Mouse (Mus musculus) heart, embryonic 15.5 days (tissue): ENCODE measurements at regions not wholly inside any gene's neighbourhood (a gene's known extent, or its start where the extent isn't known, plus 50 kb on each side); places are given as distances from the start of the nearest gene placed in this dataset.

Source experiments
- ATAC-seq: fragments of 200-750 bp; cut with Nextera tagmentation; replicated peaks from 2 replicates; pipeline ENCODE4 v1.8.0; 2017; ENCODE audit warnings: low read depth, moderate TSS enrichment; ENCODE audit not compliant: insufficient number of reproducible peaks, insufficient read depth, low FRiP score
- H3K27ac ChIP-seq: fragments of 300-500 bp; sonication (generic); 2 replicates; pipeline ENCODE4 v1.5.1; 2015; ENCODE audit warnings: mild to moderate bottlenecking, inconsistent platforms
- H3K27me3 ChIP-seq: fragments of 300-500 bp; sonication (generic); 2 replicates; pipeline ENCODE4 v1.6.1; 2015; ENCODE audit warnings: inconsistent platforms
- H3K36me3 ChIP-seq: fragments of 300-500 bp; sonication (generic); 2 replicates; pipeline ENCODE4 v1.6.1; 2015; ENCODE audit warnings: mild to moderate bottlenecking, inconsistent platforms
- H3K4me1 ChIP-seq: fragments of 300-500 bp; sonication (generic); replicated peaks from 2 replicates; pipeline ENCODE4 v1.6.1; 2015; ENCODE audit warnings: inconsistent platforms
- H3K4me2 ChIP-seq: fragments of 300-500 bp; sonication (generic); 2 replicates; pipeline ENCODE4 v1.6.1; 2015; ENCODE audit warnings: inconsistent platforms, mild to moderate bottlenecking, moderate library complexity
- H3K4me3 ChIP-seq: fragments of 300-500 bp; sonication (generic); 2 replicates; pipeline ENCODE4 v1.5.1; 2015; ENCODE audit warnings: mild to moderate bottlenecking, inconsistent platforms
- H3K9ac ChIP-seq: fragments of 300-500 bp; sonication (generic); 2 replicates; pipeline ENCODE4 v1.6.1; 2015; ENCODE audit warnings: mild to moderate bottlenecking, inconsistent platforms
- H3K9me3 ChIP-seq: fragments of 300-500 bp; sonication (generic); replicated peaks from 2 replicates; pipeline ENCODE4 v1.6.1; 2016; ENCODE audit warnings: inconsistent platforms
- WGBS: fragments of 180-500 bp; shearing (Covaris S2); methylation state at CpG from one replicate; pipeline ENCODE4 v1.1.7; 2015; ENCODE audit warnings: mixed read lengths; 5-methylcytosine and 5-hydroxymethylcytosine counted together

DNA sequence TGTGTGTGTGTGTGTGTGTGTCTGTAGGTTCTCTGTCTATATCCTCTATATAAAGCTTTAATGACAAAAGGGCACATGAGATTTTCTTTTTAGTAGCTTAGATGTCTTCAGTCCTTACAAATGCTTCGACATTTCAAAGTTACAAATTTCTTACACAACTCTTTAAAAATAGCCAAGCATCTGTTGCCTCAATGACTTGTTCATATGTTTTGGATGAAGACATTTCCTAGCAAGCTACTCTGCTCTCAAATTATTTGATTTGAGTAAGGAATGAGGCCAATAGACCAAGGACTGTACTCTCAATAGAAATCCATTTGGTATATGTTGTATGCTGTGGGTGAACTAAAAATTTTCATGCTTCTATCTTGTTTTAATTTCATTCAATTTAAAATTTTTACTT is 611.3 kb upstream of the 4931408C20Rik start:
- no peak for ATAC-seq
- 63% methylated on average over 1 of the region's 1 CpGs for WGBS

DNA sequence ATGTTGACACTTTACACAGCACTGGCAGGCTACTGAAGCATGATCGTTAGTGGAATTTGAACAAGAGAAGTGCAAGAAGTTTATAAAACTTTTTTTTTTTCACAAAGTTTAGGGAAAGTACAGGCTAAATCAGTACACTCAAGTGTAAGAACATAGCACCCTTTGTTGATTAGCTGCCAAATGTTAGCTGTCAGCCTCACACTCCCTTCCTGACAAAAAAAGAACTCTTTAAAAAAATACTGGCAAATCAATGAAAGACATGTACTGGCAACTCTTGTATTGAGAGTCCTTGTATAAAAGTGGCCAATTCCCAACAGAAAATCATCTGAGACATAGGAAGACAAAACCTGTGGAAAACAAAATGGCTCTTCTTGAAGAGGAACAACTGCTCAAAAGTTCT is 577.7 kb upstream of the 4931408C20Rik start:
- H3K4me3 ChIP-seq = no peak overlapping the region
- no peak overlapping the region for H3K4me2 ChIP-seq
- no peak overlapping the region for H3K9ac ChIP-seq
- H3K9me3 ChIP-seq = no peaks in the 10 kb centered on the region
- no peaks in the 10 kb centered on the region for H3K27me3 ChIP-seq
- ATAC-seq = no peak
- H3K36me3 ChIP-seq = no peaks in the 10 kb centered on the region
- no peak overlapping the region for H3K27ac ChIP-seq
- 59% methylated on average over 1 of the region's 1 CpGs for WGBS
- no peaks in the 10 kb centered on the region for H3K4me1 ChIP-seq

More for the DNA sequence above, 611.3 kb upstream of the 4931408C20Rik start:
- H3K4me1 ChIP-seq = no peaks in the 10 kb centered on the region
- H3K4me2 ChIP-seq = no peak overlapping the region
- no peak overlapping the region for H3K27ac ChIP-seq
- H3K27me3 ChIP-seq = no peaks in the 10 kb centered on the region
- no peak overlapping the region for H3K9ac ChIP-seq
- H3K9me3 ChIP-seq = no peaks in the 10 kb centered on the region; the same call in 1 of the 2 replicates
- H3K36me3 ChIP-seq = no peaks in the 10 kb centered on the region
- no peak overlapping the region for H3K4me3 ChIP-seq

DNA sequence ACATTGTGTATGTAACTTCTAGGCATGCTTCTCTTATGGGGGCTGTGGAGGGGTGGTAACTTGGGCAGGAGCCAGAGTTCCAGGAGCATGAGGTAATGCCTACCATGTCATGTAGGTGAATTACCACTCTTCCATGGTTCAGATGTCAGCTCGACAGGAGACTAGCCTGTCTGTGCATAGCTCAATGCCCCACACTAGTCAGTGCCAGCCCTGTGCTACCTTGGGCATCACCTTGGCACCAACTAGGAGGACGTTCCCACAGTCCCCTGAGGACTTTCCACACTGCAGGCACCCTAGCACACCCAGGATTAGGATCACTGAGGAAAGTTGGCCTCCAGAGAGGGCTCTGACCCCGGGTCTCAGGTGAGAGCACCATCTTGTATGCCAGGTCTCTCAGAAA is 573.9 kb upstream of the 4931408C20Rik start:
- Histone ChIP-seq H3K4me1 (no peaks in the 10 kb centered on the region), H3K9ac (no peak overlapping the region), H3K27ac (no peak overlapping the region), H3K9me3 (no peaks in the 10 kb centered on the region), H3K4me3 (no peak overlapping the region), H3K36me3 (no peaks in the 10 kb centered on the region), H3K4me2 (no peak overlapping the region), H3K27me3 (no peaks in the 10 kb centered on the region)
- WGBS = 50% methylated on average over 3 of the region's 3 CpGs
- 0 out of 2 replicates have a peak, but pooled peaks have one; percentile 10 for ATAC-seq
